Mouse (Mus musculus) embryonic fibroblast, embryonic 13.5 days (primary cell): ENCODE measurements around the gene Surf2.

ENCODE experiments used
- CTCF ChIP-seq: IDR thresholded peaks from 2 replicates; pipeline ENCODE4 v1.5.1; 2011; ENCODE audit warnings: mild to moderate bottlenecking, control low read depth, low read length, moderate library complexity, borderline replicate concordance; ENCODE audit not compliant: insufficient read depth
- POLR2A ChIP-seq: IDR thresholded peaks from 2 replicates; pipeline ENCODE4 v1.6.1; 2011; ENCODE audit warnings: low read depth, mild to moderate bottlenecking, control low read depth, low read length, moderate library complexity

DNA sequence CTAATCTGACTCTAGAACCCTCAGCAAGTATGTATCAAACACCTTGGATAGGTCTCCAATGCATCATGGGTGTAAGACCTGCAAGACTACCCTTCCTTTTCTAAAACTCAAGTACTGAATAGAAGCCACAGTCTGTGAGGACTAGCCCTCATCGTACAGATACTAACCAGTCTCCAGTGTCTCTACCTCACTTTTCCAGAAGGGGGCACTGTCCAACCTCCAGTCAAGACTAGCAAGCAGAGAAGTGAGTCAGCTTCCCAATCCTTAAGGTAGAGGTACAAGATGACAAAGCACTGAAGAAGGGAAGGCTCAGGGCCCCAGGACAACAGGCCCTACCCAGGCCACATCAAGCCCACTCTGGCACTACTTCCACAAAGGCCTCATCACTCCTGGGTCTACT is 14.2 kb downstream of the Surf2 start:
- no peak for TF ChIP-seq CTCF
- TF ChIP-seq POLR2A: no peak
